Mouse (Mus musculus) E14TG2a.4 (cell line): ENCODE data around the gene Map4k4.

Source experiments
- H3K27me3 ChIP-seq: 2 replicates; pipeline ENCODE4 v1.6.1; 2014; ENCODE audit warnings: low read length, control low read depth; ENCODE audit not compliant: insufficient read depth
- H3K36me3 ChIP-seq: 2 replicates; pipeline ENCODE4 v1.6.1; 2014; ENCODE audit warnings: low read length, control low read depth; ENCODE audit not compliant: insufficient read depth
- H3K4me1 ChIP-seq: replicated peaks from 2 replicates; pipeline ENCODE4 v1.6.1; 2014; ENCODE audit warnings: low read depth, low read length, control low read depth
- H3K4me3 ChIP-seq: replicated peaks from 2 replicates; pipeline ENCODE4 v1.5.1; 2014; ENCODE audit warnings: mild to moderate bottlenecking, low read length
- H3K9me3 ChIP-seq: 2 replicates; pipeline ENCODE4 v1.6.1; 2014; ENCODE audit warnings: low read length, control low read depth
- CTCF ChIP-seq: conservative IDR thresholded peaks from 2 replicates; pipeline ENCODE4 v1.5.1; 2014; ENCODE audit warnings: low read length
- NANOG ChIP-seq: IDR thresholded peaks from 2 replicates; pipeline ENCODE4 v1.6.1; 2014; ENCODE audit warnings: borderline replicate concordance, low read length, mixed read lengths
- POU5F1 ChIP-seq: IDR thresholded peaks from 2 replicates; pipeline ENCODE4 v1.6.1; 2014; ENCODE audit warnings: low read length, borderline replicate concordance

Map4k4 gene

DNA sequence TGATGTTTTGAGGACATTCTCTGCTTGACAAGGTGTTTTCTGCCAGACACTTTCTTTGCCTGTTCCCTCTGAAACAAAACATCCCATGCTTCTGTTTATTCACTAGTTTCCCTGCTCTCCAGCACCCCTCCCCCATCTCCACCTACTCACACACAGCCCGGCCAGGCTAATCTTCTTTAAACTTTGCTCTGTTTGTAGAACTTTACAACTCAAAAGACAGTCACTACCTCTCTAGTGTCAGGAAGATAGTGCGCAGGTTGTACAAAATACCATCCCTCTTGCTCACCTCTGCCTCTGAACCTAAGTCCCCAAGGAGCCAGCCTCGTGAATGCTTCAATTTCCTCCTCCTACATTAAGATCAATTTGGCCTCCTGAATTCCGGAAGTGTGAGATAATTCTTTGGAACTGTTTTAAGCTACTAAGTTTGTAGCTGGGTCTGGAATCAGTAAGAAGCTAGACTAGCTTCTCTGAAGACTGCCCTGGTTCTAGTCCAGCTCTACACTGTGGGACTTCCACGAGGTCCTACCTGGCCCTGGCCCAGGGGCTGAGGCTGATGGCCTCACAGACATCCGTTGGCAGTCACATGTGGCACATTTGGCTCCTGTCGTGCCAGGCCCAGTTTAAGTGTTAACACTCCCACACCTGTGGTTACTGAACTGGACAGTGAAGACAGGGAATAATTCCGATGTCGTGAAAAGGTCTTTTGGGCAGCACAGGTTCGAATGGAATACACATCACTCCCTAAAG is 31.7 kb upstream of the Map4k4 start:
- TF ChIP-seq NANOG (no peak), POU5F1 (no peak), CTCF (no peak)
- H3K27me3 ChIP-seq: 0 out of 2 replicates have a peak, but pooled peaks cover 3% of the 10 kb centered on the region
- no peaks in the 10 kb centered on the region for H3K36me3 ChIP-seq
- no peaks in the 10 kb centered on the region for H3K9me3 ChIP-seq
- peaks cover 58% of the 10 kb centered on the region for H3K4me1 ChIP-seq
- H3K4me3 ChIP-seq: no peak overlapping the region

GRCm38 (mm10) chr1:39869721-39870201 is 31.0 kb upstream of the Map4k4 start:
- 0 out of 2 replicates have a peak, but pooled peaks cover 3% of the 10 kb centered on the region for H3K27me3 ChIP-seq
- H3K4me3 ChIP-seq: 0 out of 2 replicates have a peak overlapping the region, but pooled peaks have one; percentile 14
- H3K9me3 ChIP-seq: peaks cover 5% of the 10 kb centered on the region; the same call in 1 of the 2 replicates
- TF ChIP-seq CTCF (no peak), NANOG (no peak), POU5F1 (no peak)
- peaks cover 52% of the 10 kb centered on the region for H3K4me1 ChIP-seq
- H3K36me3 ChIP-seq: no peaks in the 10 kb centered on the region

DNA sequence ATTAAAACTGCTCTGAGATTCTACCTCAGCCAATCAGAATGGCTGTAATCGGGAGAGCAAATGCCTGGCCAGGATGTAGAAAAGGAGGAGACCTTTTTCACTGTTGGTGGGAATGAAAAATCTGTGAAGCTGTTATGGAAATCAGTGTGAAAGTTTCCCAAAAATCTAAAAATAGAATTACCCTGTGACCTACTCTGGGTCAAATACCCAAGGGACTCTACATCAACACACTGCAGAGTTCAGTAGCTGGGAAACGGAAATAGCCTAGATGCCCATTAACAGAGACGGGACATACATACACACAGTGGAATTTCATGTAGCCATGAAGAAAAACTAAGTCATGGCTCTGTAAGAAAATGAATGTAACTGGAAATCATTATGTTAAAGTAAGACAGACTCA is 22.7 kb upstream of the Map4k4 start:
- H3K4me1 ChIP-seq: peaks cover 11% of the 10 kb centered on the region
- no peak overlapping the region for H3K4me3 ChIP-seq
- TF ChIP-seq NANOG: no peak
- no peak for TF ChIP-seq POU5F1
- no peak for TF ChIP-seq CTCF
- H3K36me3 ChIP-seq: no peaks in the 10 kb centered on the region
- H3K9me3 ChIP-seq: peaks cover 8% of the 10 kb centered on the region; the same call in 1 of the 2 replicates
- no peaks in the 10 kb centered on the region for H3K27me3 ChIP-seq

- Histone ChIP-seq H3K9me3 (no peaks in the 10 kb centered on the region), H3K36me3 (no peaks in the 10 kb centered on the region), H3K27me3 (no peaks in the 10 kb centered on the region), H3K4me3 (no peak overlapping the region), H3K4me1 (peaks cover 29% of the 10 kb centered on the region)
- TF ChIP-seq POU5F1 (no peak), NANOG (no peak), CTCF (no peak)
Measured at GRCm38 (mm10) chr1:39882505-39882904, 18.2 kb upstream of the Map4k4 start.

DNA sequence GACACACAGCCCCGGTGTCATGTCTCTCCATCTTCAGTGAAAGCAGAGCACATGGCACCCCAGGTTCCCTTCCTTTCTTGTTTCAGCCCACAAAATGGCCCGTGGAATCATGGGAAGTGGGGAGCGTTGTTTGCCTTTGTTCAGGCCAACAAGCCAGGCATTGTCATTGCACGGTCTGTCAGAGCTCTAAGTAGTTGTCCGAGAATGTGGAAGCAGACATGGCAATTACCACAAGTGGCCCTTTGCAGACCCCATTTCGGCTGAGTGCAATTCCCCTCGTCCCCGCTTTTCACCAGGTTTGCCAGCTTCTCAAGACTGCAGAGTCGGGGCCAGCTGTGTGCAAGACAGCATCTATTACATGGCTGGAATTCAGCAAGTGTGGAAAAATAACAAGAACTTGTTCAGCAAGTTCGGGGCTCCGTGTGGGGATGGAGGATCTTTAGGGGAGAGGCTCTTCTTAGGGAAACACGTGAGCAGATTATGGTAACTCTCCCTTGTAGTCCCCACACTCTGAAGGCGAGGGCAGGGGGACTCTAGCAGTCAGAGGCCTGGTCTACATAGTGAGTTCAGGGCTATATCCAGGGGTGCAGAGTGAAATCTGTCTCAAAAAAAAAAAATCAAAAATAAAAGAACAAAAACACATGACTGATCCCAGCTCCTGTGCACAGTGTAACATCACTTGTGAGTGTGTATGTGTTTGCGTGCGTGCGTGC is 15.8 kb upstream of the Map4k4 start:
- peak overlapping the region; percentile 57 for H3K4me3 ChIP-seq
- TF ChIP-seq NANOG (no peak), CTCF (no peak), POU5F1 (no peak)
- H3K27me3 ChIP-seq: no peaks in the 10 kb centered on the region
- no peaks in the 10 kb centered on the region for H3K9me3 ChIP-seq
- no peaks in the 10 kb centered on the region for H3K36me3 ChIP-seq
- H3K4me1 ChIP-seq: peaks cover 29% of the 10 kb centered on the region

GRCm38 (mm10) chr1:39887997-39888396 is 12.7 kb upstream of the Map4k4 start:
- Histone ChIP-seq H3K4me1 (peaks cover 33% of the 10 kb centered on the region), H3K27me3 (no peaks in the 10 kb centered on the region), H3K9me3 (no peaks in the 10 kb centered on the region), H3K4me3 (no peak overlapping the region), H3K36me3 (no peaks in the 10 kb centered on the region)
- no peak for TF ChIP-seq POU5F1
- no peak for TF ChIP-seq NANOG
- no peak for TF ChIP-seq CTCF

DNA sequence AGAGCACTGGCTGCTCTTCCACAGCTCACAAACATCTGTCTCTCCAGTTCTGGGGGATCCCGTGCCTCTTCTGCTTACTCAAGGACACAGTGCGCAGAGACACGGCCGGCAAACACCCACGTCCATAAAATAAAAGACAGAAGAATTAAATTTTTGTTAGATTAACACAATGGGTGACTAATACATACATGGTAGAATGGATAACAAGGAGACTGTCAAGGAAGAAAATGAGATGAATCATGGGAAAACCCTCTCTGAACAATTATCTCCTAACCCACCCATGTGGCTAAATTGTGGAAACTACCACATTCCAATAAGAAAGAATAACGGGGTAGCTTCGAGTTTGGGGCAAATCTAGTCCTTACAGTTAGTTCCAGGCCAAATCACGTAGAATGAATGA is 11.3 kb upstream of the Map4k4 start:
- H3K4me1 ChIP-seq: peaks cover 28% of the 10 kb centered on the region
- H3K27me3 ChIP-seq: no peaks in the 10 kb centered on the region; the same call in 1 of the 2 replicates
- no peaks in the 10 kb centered on the region for H3K36me3 ChIP-seq
- H3K4me3 ChIP-seq: no peak overlapping the region
- H3K9me3 ChIP-seq: no peaks in the 10 kb centered on the region
- no peak for TF ChIP-seq POU5F1
- no peak for TF ChIP-seq NANOG
- no peak for TF ChIP-seq CTCF

DNA sequence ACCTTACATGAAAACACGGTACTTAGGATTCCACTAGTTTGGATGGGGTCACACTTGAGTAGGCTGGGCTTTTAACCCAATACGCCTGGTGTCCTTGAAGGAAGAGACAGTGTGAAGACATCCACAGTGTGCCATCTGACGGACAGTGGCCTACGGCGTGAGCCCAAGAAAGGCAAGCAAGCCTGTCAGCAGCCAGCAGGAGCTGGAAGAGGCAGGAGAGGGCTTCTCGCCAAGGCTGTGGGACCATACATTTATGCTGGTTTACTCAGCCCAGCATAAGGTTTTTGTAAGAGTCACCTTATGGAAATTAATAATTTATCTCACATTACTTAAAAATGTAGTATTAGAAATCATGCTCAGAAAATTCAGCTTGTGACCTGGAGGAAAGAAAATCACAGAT is 10.7 kb upstream of the Map4k4 start:
- no peaks in the 10 kb centered on the region for H3K36me3 ChIP-seq
- no peaks in the 10 kb centered on the region; the same call in 1 of the 2 replicates for H3K27me3 ChIP-seq
- H3K9me3 ChIP-seq: no peaks in the 10 kb centered on the region
- TF ChIP-seq POU5F1 (no peak), CTCF (no peak)
- H3K4me1 ChIP-seq: peaks cover 25% of the 10 kb centered on the region
- H3K4me3 ChIP-seq: no peak overlapping the region
